Mouse (Mus musculus): ENCODE results near the gene Ipo13. TPM values are rescaled to one million over a fixed set of nuclear protein-coding genes. Genes with fewer than 3 reads are reported as not detected.

Gene Ipo13
- polyA plus RNA-seq, 1 experiment, result 55.5 TPM

GRCm38 (mm10) chr4:117885994-117886393, 28.8 kb downstream of the Ipo13 start:
- peaks cover 4% of the 10 kb centered on the region; the same call in 1 of the 2 replicates for H3K4me1 ChIP-seq (ENCODE audit: control insufficient read depth, insufficient read depth, low read length)
- no peaks in the 10 kb centered on the region for H3K27me3 ChIP-seq (replicated peaks; ENCODE audit: control insufficient read depth, insufficient read depth, low read length)
- peak overlapping the region; percentile 84 for H3K4me3 ChIP-seq (ENCODE audit: insufficient read depth, low read depth, low read length)
- no peak for DNase-seq
- H3K27ac ChIP-seq (ENCODE audit: insufficient read depth, low read depth, low read length), result no peak overlapping the region
- no peak for TF ChIP-seq POLR2A (IDR thresholded peaks at IDR 0.05; ENCODE audit: low read depth, low read length)
- TF ChIP-seq CTCF (conservative IDR thresholded peaks at IDR 0.05; ENCODE audit: insufficient read depth, insufficient read length, low read depth, low read length), result no peak
- H3K36me3 ChIP-seq (ENCODE audit: control insufficient read depth, insufficient read depth, low read length), result no peaks in the 10 kb centered on the region; the same call in 1 of the 2 replicates
- 62% methylated on average over 9 of the region's 9 CpGs for WGBS

GRCm38 (mm10) chr4:117885093-117885492, 29.7 kb downstream of the Ipo13 start:
- H3K4me3 ChIP-seq (ENCODE audit: insufficient read depth, low read depth, low read length), result no peak overlapping the region
- no peak overlapping the region for H3K27ac ChIP-seq (ENCODE audit: insufficient read depth, low read depth, low read length)
- 98% methylated on average over 10 of the region's 10 CpGs for WGBS
- no peaks in the 10 kb centered on the region; the same call in 1 of the 2 replicates for H3K36me3 ChIP-seq (ENCODE audit: control insufficient read depth, insufficient read depth, low read length)
- peaks cover 3% of the 10 kb centered on the region; the same call in 1 of the 2 replicates for H3K4me1 ChIP-seq (ENCODE audit: control insufficient read depth, insufficient read depth, low read length)
- TF ChIP-seq POLR2A (IDR thresholded peaks at IDR 0.05; ENCODE audit: low read depth, low read length), result no peak
- TF ChIP-seq CTCF (conservative IDR thresholded peaks at IDR 0.05; ENCODE audit: insufficient read depth, insufficient read length, low read depth, low read length), result no peak
- DNase-seq, result no peak
- H3K27me3 ChIP-seq (replicated peaks; ENCODE audit: control insufficient read depth, insufficient read depth, low read length), result no peaks in the 10 kb centered on the region

- H3K4me3 ChIP-seq (ENCODE audit: insufficient read depth, low read depth, low read length), result no peak overlapping the region
- no peaks in the 10 kb centered on the region for H3K27me3 ChIP-seq (replicated peaks; ENCODE audit: control insufficient read depth, insufficient read depth, low read length)
- no peak overlapping the region for H3K27ac ChIP-seq (ENCODE audit: insufficient read depth, low read depth, low read length)
- H3K4me1 ChIP-seq (ENCODE audit: control insufficient read depth, insufficient read depth, low read length), result peaks cover 3% of the 10 kb centered on the region; the same call in 1 of the 2 replicates
- DNase-seq, result no peak
- H3K36me3 ChIP-seq (ENCODE audit: control insufficient read depth, insufficient read depth, low read length), result no peaks in the 10 kb centered on the region; the same call in 1 of the 2 replicates
- 100% methylated on average over 1 of the region's 1 CpGs for WGBS
- no peak for TF ChIP-seq CTCF (conservative IDR thresholded peaks at IDR 0.05; ENCODE audit: insufficient read depth, insufficient read length, low read depth, low read length)
- TF ChIP-seq POLR2A (IDR thresholded peaks at IDR 0.05; ENCODE audit: low read depth, low read length), result no peak
Observed at GRCm38 (mm10) chr4:117884146-117884545, 30.7 kb downstream of the Ipo13 start.

GRCm38 (mm10) chr4:117882701-117883691, 31.8 kb downstream of the Ipo13 start, which contains the start of gene B4galt2:
Gene B4galt2, minus strand, starts transcription at chr4:117883487.
- Histone ChIP-seq H3K36me3 (ENCODE audit: control insufficient read depth, insufficient read depth, low read length) (no peaks in the 10 kb centered on the region; the same call in 1 of the 2 replicates), H3K4me3 (ENCODE audit: insufficient read depth, low read depth, low read length) (peak within 1 kb of the TSS; percentile 55), H3K4me1 (ENCODE audit: control insufficient read depth, insufficient read depth, low read length) (peaks cover 3% of the 10 kb centered on the region; the same call in 1 of the 2 replicates), H3K27me3 (replicated peaks; ENCODE audit: control insufficient read depth, insufficient read depth, low read length) (no peaks in the 10 kb centered on the region), H3K27ac (ENCODE audit: insufficient read depth, low read depth, low read length) (no peak within 1 kb of the TSS)
- no peak for TF ChIP-seq POLR2A (IDR thresholded peaks at IDR 0.05; ENCODE audit: low read depth, low read length)
- TF ChIP-seq CTCF (conservative IDR thresholded peaks at IDR 0.05; ENCODE audit: insufficient read depth, insufficient read length, low read depth, low read length), result no peak
- WGBS, result 4% methylated on average over 88 of the region's 103 CpGs
- DNase-seq, result peak; percentile 27

- Histone ChIP-seq H3K27ac (ENCODE audit: insufficient read depth, low read depth, low read length) (no peak overlapping the region), H3K4me3 (ENCODE audit: insufficient read depth, low read depth, low read length) (no peak overlapping the region), H3K27me3 (replicated peaks; ENCODE audit: control insufficient read depth, insufficient read depth, low read length) (no peaks in the 10 kb centered on the region), H3K4me1 (ENCODE audit: control insufficient read depth, insufficient read depth, low read length) (0 out of 2 replicates have a peak, but pooled peaks cover 3% of the 10 kb centered on the region), H3K36me3 (ENCODE audit: control insufficient read depth, insufficient read depth, low read length) (no peaks in the 10 kb centered on the region)
- WGBS, result 53% methylated on average over 5 of the region's 5 CpGs
- TF ChIP-seq POLR2A (IDR thresholded peaks at IDR 0.05; ENCODE audit: low read depth, low read length), result no peak
- TF ChIP-seq CTCF (conservative IDR thresholded peaks at IDR 0.05; ENCODE audit: insufficient read depth, insufficient read length, low read depth, low read length), result no peak
- DNase-seq, result no peak
Observed at GRCm38 (mm10) chr4:117878703-117879102, 36.1 kb downstream of the Ipo13 start.

GRCm38 (mm10) chr4:117878301-117878700, 36.5 kb downstream of the Ipo13 start:
- no peaks in the 10 kb centered on the region for H3K36me3 ChIP-seq (ENCODE audit: control insufficient read depth, insufficient read depth, low read length)
- no peak for DNase-seq
- no peaks in the 10 kb centered on the region for H3K4me1 ChIP-seq (ENCODE audit: control insufficient read depth, insufficient read depth, low read length)
- TF ChIP-seq POLR2A (IDR thresholded peaks at IDR 0.05; ENCODE audit: low read depth, low read length) (no peak), CTCF (conservative IDR thresholded peaks at IDR 0.05; ENCODE audit: insufficient read depth, insufficient read length, low read depth, low read length) (no peak)
- no peak overlapping the region for H3K27ac ChIP-seq (ENCODE audit: insufficient read depth, low read depth, low read length)
- no peaks in the 10 kb centered on the region for H3K27me3 ChIP-seq (replicated peaks; ENCODE audit: control insufficient read depth, insufficient read depth, low read length)
- WGBS, result 51% methylated on average over 10 of the region's 10 CpGs
- H3K4me3 ChIP-seq (ENCODE audit: insufficient read depth, low read depth, low read length), result no peak overlapping the region

GRCm38 (mm10) chr4:117873615-117874014, 41.2 kb downstream of the Ipo13 start:
- Histone ChIP-seq H3K4me3 (ENCODE audit: insufficient read depth, low read depth, low read length) (no peak overlapping the region), H3K27me3 (replicated peaks; ENCODE audit: control insufficient read depth, insufficient read depth, low read length) (no peaks in the 10 kb centered on the region), H3K27ac (ENCODE audit: insufficient read depth, low read depth, low read length) (no peak overlapping the region), H3K4me1 (ENCODE audit: control insufficient read depth, insufficient read depth, low read length) (no peaks in the 10 kb centered on the region), H3K36me3 (ENCODE audit: control insufficient read depth, insufficient read depth, low read length) (no peaks in the 10 kb centered on the region)
- DNase-seq, result no peak
- TF ChIP-seq CTCF (conservative IDR thresholded peaks at IDR 0.05; ENCODE audit: insufficient read depth, insufficient read length, low read depth, low read length), result no peak
- TF ChIP-seq POLR2A (IDR thresholded peaks at IDR 0.05; ENCODE audit: low read depth, low read length), result no peak
- WGBS, result 92% methylated on average over 9 of the region's 9 CpGs
